Mouse (Mus musculus) ES-Bruce4 (cell line): Measurements from ENCODE around the gene Scn9a.

Source experiments
- CTCF ChIP-seq: IDR thresholded peaks from one replicate; pipeline ENCODE4 v1.8.1; 2011; ENCODE audit warnings: low read depth, low read length
- POLR2A ChIP-seq: IDR thresholded peaks from one replicate; pipeline ENCODE4 v1.8.1; 2011; ENCODE audit warnings: low read length; ENCODE audit not compliant: insufficient read depth

GRCm38 (mm10) chr2:66519966-66520365 lies 114.8 kb downstream of the Scn9a start:
- no peak for TF ChIP-seq POLR2A
- TF ChIP-seq CTCF = peak; percentile 32
